Mouse (Mus musculus) embryonic facial prominence, embryonic 15.5 days (tissue): ENCODE results near the gene Ugt1a9. TPM values are rescaled to one million over a fixed set of nuclear protein-coding genes. Genes with fewer than 3 reads are reported as not detected.
"Not testable (repeated sequence)": the region's sequence is repeated elsewhere in the genome, so short reads cannot be mapped to it uniquely, and the experiment has no call there.

Experiments used
- ATAC-seq: fragments of 200-750 bp; cut with Nextera tagmentation; 2 replicates; pipeline ENCODE4 v1.8.0; 2017; ENCODE audit warnings: low read depth, moderate TSS enrichment; ENCODE audit not compliant: insufficient number of reproducible peaks, low FRiP score, low TSS enrichment
- H3K27ac ChIP-seq: fragments of 300-500 bp; sonication (generic); replicated peaks from 2 replicates; pipeline ENCODE4 v1.5.1; 2015; ENCODE audit warnings: mild to moderate bottlenecking, inconsistent platforms
- H3K27me3 ChIP-seq: fragments of 300-500 bp; sonication (generic); 2 replicates; pipeline ENCODE4 v1.6.1; 2015; ENCODE audit warnings: inconsistent platforms
- H3K36me3 ChIP-seq: fragments of 300-500 bp; sonication (generic); 2 replicates; pipeline ENCODE4 v1.6.1; 2015; ENCODE audit warnings: mild to moderate bottlenecking, inconsistent platforms
- H3K4me1 ChIP-seq: fragments of 300-500 bp; sonication (generic); 2 replicates; pipeline ENCODE4 v1.6.1; 2015; ENCODE audit warnings: inconsistent platforms
- H3K4me2 ChIP-seq: fragments of 300-500 bp; sonication (generic); replicated peaks from 2 replicates; pipeline ENCODE4 v1.6.1; 2015; ENCODE audit warnings: mild to moderate bottlenecking, inconsistent platforms
- H3K4me3 ChIP-seq: fragments of 300-500 bp; sonication (generic); replicated peaks from 2 replicates; pipeline ENCODE4 v1.5.1; 2015; ENCODE audit warnings: mild to moderate bottlenecking, inconsistent platforms
- H3K9ac ChIP-seq: fragments of 300-500 bp; sonication (generic); 2 replicates; pipeline ENCODE4 v1.6.1; 2015; ENCODE audit warnings: inconsistent platforms
- H3K9me3 ChIP-seq: fragments of 300-500 bp; sonication (generic); replicated peaks from 2 replicates; pipeline ENCODE4 v1.6.1; 2016; ENCODE audit warnings: inconsistent platforms
- WGBS: fragments of 180-500 bp; shearing (Covaris S2); methylation state at CpG from one replicate; pipeline ENCODE4 v1.1.7; 2015; 5-methylcytosine and 5-hydroxymethylcytosine counted together
- polyA plus RNA-seq: library from polyadenylated mRNA; unstranded; fragments of >200 nt; fragmentation: Nextera tagmentation; extraction: Ambion mirVana; gene quantifications from 2 replicates; pipeline ENCODE4 v1.2.1, GENCODE M21; 2015

Ugt1a9 gene
- polyA plus RNA-seq, 1 experiment from 2014 or later = not detected

DNA sequence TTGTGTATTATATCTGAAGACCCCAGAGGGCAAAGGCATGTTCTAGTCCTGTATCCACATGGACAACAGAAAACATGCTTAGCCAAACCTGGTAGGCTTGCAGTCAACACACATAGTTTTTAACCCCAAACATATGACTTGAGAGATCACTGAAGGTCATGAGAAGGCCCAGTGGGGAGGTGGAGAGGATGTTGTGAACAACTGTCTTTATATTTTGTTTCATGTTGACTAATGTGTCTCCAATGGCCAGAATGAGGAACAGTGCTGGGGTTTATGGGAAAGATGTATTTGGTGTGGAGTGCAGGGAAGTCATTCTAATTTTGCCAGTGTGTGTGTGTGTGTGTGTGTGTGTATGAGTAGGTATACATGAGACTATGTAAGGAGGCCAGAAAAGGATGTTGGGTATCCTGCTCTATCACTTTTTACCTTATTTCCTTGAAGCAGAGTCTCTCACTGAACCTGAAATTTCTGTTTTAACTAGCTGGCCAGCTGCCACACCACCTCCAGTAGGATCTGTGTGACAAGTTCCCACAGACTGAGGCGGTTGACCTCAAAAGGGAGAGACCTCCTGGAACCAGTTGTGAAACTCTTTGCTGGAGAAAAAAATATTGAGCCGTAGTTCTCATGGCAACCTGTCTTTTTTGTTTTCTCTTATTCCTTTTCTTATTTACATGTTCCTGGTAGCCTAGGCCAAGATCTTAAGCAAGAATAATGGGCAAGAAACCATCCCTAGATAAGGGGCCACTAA is 153.6 kb downstream of the Ugt1a9 start:
- ATAC-seq = no peak
- no peak overlapping the region for H3K4me2 ChIP-seq
- no peak overlapping the region for H3K4me3 ChIP-seq
- no peak overlapping the region for H3K9ac ChIP-seq
- peaks cover 34% of the 10 kb centered on the region for H3K9me3 ChIP-seq
- no peak overlapping the region for H3K27ac ChIP-seq
- no peaks in the 10 kb centered on the region for H3K36me3 ChIP-seq
- H3K4me1 ChIP-seq = no peaks in the 10 kb centered on the region
- no peaks in the 10 kb centered on the region for H3K27me3 ChIP-seq
- WGBS = 66% methylated on average over 2 of the region's 2 CpGs

DNA sequence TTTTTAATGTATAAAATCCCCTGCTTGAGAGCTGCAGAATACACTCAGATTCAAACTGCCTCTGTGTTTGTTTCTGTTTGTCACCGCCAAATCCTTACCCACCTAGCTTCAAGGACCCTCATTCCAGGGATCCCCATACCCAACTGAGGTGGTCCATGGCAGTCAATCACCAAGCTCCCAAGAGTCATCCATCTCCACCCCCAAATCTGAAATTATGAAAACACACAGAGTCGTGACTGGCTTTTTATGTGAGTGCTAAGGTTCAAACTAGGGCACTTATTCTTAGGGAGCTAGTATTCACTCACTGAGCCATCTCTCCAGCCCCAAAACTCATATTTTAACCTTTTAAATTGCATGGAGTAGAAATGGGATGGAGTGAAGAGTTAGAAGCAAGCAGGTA is 154.7 kb downstream of the Ugt1a9 start:
- 31% methylated on average over 2 of the region's 2 CpGs for WGBS
- H3K36me3 ChIP-seq, H3K9ac ChIP-seq, H3K4me3 ChIP-seq, H3K4me2 ChIP-seq, H3K27ac ChIP-seq, H3K4me1 ChIP-seq, H3K27me3 ChIP-seq, ATAC-seq: not testable (repeated sequence)
- peaks cover 44% of the 10 kb centered on the region for H3K9me3 ChIP-seq

DNA sequence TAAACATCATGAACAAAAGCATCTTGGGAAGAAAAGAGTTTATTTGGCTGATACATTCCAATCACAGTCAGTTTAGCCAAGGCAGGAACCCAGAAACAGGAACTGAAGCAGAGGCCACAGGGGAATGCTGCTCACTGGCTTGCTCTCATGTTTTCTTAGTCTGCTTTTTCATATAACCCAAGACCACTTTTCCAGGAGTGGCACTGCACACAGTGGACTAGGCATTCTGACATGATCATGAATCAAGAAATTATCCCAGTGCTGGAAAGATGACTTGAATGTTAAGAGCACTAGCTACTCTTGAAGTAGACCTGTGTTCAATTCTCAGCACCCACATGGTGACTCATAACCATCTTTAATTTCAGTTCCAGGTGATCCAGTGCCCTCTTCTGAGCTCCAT is 155.1 kb downstream of the Ugt1a9 start:
- H3K27ac ChIP-seq = no peak overlapping the region
- no peak overlapping the region for H3K4me3 ChIP-seq
- no peak overlapping the region for H3K9ac ChIP-seq
- H3K36me3 ChIP-seq = no peaks in the 10 kb centered on the region
- H3K9me3 ChIP-seq = peaks cover 48% of the 10 kb centered on the region
- no peak overlapping the region for H3K4me2 ChIP-seq
- no peaks in the 10 kb centered on the region for H3K27me3 ChIP-seq
- H3K4me1 ChIP-seq = no peaks in the 10 kb centered on the region
- ATAC-seq = no peak

DNA sequence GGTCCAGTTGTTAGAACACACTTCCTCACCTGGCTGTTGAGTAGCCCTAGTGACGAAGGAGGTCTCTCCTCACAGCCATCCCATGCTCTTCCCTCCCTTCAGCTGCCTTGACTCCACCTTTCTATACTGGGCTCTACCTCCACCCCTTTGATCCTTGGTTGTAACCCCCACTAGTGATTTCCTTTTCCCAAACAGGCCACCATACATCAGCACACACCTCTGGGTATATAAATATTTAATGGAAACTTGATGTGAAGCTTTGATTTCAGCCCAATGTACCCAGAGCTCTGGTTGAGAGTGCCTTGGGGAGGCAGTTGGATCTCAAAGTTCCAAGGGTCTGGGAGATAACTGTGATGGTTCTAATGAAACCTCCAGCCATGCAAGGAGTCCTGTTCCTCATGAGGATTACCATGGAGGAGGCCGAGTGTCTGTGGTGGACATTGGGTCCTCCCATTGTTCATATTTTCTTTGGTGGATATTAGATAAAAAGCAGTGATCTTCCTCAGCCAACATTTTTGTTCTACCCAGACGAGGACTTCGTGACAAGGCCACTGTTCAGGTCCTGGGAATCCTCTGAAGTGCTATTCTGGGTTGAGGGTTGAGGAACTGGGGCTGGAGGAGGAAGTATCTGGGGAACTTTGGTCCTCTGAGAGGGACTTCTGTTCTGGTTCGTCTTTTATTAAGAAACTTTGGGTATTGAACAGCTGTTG is 156.2 kb downstream of the Ugt1a9 start, which contains the start of gene Mroh2a:
Gene Mroh2a, plus strand, starts transcription at position 317 of the 710 bp plus-strand sequence.
- no peak within 1 kb of the TSS for H3K4me3 ChIP-seq
- WGBS = 53% methylated on average over 5 of the region's 5 CpGs
- no peak within 1 kb of the TSS for H3K27ac ChIP-seq
- no peak within 1 kb of the TSS for H3K4me2 ChIP-seq
- ATAC-seq = no peak
- no peaks in the 10 kb centered on the region for H3K27me3 ChIP-seq
- peaks cover 58% of the 10 kb centered on the region for H3K9me3 ChIP-seq
- H3K4me1 ChIP-seq = no peaks in the 10 kb centered on the region
- H3K36me3 ChIP-seq = no peaks in the 10 kb centered on the region
- no peak within 1 kb of the TSS for H3K9ac ChIP-seq

DNA sequence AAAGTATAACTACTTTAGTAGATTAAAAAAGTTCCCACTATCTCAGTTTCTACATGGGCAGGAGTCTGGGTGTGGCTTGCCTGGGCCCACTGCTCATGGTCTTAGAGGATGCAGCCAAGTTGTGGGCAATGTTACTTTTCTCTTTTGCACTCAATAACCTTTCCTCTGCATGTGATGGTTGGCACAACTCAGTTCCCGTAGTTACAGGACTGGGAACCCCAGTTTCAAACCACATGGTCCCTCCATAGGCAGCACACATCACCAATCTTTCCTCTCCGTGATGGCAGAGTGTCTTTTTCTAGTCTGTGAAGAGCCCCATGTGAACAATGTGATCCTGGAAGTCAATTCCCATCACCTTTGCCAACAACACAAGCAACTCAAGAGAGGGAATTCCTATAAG is 156.9 kb downstream of the Ugt1a9 start:
- peaks cover 65% of the 10 kb centered on the region for H3K9me3 ChIP-seq
- no peak overlapping the region for H3K27ac ChIP-seq
- no peak for ATAC-seq
- no peak overlapping the region for H3K4me3 ChIP-seq
- H3K27me3 ChIP-seq = no peaks in the 10 kb centered on the region
- no peaks in the 10 kb centered on the region for H3K36me3 ChIP-seq
- H3K4me1 ChIP-seq = no peaks in the 10 kb centered on the region
- WGBS = 58% methylated on average over 2 of the region's 2 CpGs
- no peak overlapping the region for H3K4me2 ChIP-seq
- no peak overlapping the region for H3K9ac ChIP-seq

DNA sequence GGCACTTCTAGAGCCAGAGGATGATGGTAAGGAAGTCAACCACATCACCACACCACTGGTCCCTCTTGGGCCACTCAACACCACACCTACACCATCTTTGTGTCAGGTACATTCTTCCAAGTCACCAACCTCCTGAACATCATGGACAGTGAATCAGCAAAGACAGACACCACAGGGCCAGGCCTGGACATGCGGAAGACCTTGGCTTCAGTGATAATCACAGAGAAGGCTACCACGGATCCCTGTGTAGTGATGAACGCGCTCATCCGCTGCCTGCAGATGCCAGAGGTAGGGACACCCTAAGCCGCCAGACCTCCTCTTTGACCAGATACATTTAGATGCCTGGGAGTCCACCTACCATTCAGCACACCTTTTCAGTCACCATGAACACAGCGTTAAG is 157.5 kb downstream of the Ugt1a9 start:
- Histone ChIP-seq H3K4me2 (no peak overlapping the region), H3K27me3 (no peaks in the 10 kb centered on the region), H3K4me3 (no peak overlapping the region), H3K9me3 (peaks cover 71% of the 10 kb centered on the region), H3K27ac (no peak overlapping the region), H3K9ac (no peak overlapping the region), H3K4me1 (no peaks in the 10 kb centered on the region), H3K36me3 (no peaks in the 10 kb centered on the region)
- ATAC-seq = no peak
- 68% methylated on average over 7 of the region's 7 CpGs for WGBS

DNA sequence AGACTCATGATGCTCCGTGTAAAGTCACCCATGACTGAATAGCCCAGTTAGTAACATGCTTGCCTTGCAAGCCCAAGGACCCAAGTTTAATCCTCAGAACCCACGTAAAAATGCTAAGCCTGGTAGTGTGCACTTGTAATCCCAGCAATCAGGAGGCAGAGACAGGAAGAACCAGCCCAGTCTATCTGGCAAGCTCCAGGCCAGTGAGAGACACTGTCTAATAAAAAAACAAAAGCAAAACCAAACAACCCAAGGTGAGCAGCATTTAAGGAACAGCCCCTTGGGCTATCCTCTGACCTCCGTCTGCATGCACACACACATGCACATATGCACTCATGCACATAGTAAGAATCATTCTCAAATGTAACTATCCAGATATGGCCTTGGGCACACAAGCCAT is 159.0 kb downstream of the Ugt1a9 start:
- Histone ChIP-seq H3K4me2 (no peak overlapping the region), H3K9me3 (peaks cover 78% of the 10 kb centered on the region), H3K27me3 (no peaks in the 10 kb centered on the region), H3K27ac (no peak overlapping the region), H3K36me3 (no peaks in the 10 kb centered on the region), H3K4me1 (no peaks in the 10 kb centered on the region), H3K4me3 (no peak overlapping the region), H3K9ac (no peak overlapping the region)
- 79% methylated on average over 3 of the region's 3 CpGs for WGBS
- ATAC-seq = no peak

DNA sequence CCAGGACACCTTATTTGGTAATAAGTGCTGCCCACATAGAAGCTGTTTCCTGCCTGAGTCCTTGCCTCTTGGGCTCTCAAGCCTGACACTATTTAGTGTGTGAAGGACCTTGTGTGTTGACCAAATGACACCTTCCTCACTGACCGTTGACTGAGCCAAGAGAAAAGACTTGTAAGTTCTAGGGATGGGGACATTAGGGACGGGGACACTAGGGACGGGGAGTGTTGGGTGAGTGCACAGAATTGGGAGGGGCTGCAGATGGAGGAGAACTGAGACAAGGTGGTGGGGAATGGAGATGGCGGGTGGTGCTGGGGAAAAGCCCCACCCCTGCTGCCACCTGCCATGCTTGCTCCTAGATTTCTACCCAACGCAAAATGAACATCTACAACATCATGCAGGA is 159.4 kb downstream of the Ugt1a9 start:
- H3K4me1 ChIP-seq = no peaks in the 10 kb centered on the region
- ATAC-seq = no peak
- 84% methylated on average over 5 of the region's 5 CpGs for WGBS
- H3K36me3 ChIP-seq = no peaks in the 10 kb centered on the region
- H3K27me3 ChIP-seq = no peaks in the 10 kb centered on the region
- peaks cover 79% of the 10 kb centered on the region for H3K9me3 ChIP-seq
- H3K4me3 ChIP-seq = no peak overlapping the region
- H3K4me2 ChIP-seq = no peak overlapping the region
- H3K27ac ChIP-seq = no peak overlapping the region
- no peak overlapping the region for H3K9ac ChIP-seq

DNA sequence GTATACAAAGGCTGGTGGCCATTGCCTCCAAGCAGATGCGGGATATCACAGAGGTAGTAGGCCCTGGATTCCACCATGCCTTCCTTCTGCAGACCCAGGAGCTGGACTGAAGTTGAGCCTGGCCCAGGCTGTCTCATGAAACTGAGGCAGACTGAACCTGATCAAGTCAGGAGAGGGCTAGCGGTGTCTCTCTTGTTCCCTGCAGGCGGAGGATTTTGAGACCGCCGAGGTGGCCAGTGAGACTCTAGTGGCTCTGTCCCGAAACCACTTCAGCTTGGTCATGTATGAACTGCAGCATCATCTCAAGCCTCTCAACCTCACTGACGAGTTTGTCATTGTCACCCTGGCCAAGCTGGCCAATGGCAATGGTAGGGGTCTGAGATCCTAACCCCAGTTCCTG is 159.8 kb downstream of the Ugt1a9 start:
- no peaks in the 10 kb centered on the region for H3K27me3 ChIP-seq
- H3K27ac ChIP-seq = no peak overlapping the region
- H3K4me2 ChIP-seq = no peak overlapping the region
- no peak overlapping the region for H3K9ac ChIP-seq
- no peak for ATAC-seq
- peaks cover 82% of the 10 kb centered on the region for H3K9me3 ChIP-seq
- H3K4me1 ChIP-seq = no peaks in the 10 kb centered on the region
- H3K4me3 ChIP-seq = no peak overlapping the region
- WGBS = 69% methylated on average over 7 of the region's 7 CpGs
- H3K36me3 ChIP-seq = no peaks in the 10 kb centered on the region

DNA sequence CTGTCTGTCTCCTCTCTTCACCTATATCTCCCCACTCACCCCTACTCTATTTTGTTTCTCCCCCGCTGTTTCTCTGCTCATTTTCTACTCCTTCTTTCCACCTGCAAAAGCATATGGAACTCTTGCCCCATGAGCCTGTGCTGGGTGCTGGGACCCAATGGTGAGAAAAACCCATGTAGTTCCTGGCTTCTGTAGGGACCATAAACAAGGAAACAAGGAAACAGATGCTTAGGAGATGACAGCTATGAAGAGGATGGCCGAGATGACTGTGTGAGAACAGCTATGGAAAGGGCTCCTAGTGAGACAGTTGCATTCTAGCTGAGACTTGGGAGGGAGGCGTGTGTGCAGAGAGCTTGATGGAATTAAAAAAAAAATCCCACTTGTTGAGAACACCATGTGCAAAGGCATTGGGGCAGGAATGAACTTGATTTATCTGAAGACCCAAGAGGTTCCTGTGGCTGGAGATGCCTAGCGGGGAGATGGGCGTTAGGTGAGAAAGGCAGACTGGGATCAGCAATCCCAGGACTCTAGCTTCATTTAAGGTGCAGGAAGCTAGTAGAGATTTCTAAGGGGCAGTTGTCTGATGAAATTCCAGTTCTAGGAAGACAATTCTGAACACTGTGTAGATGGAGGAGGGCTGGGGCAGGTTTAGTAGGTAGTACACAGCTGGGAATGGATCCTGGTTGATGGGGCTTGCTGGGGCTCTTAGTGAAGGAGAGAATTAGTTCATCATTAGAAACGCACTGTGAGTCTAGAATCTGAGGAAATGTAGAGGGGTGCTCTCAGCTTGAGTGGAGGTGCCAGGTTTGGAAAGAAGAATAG is 160.6 kb downstream of the Ugt1a9 start:
- Histone ChIP-seq H3K36me3 (no peaks in the 10 kb centered on the region), H3K27ac (no peak overlapping the region), H3K4me3 (no peak overlapping the region), H3K9me3 (peaks cover 83% of the 10 kb centered on the region), H3K4me1 (no peaks in the 10 kb centered on the region), H3K9ac (no peak overlapping the region), H3K4me2 (no peak overlapping the region), H3K27me3 (no peaks in the 10 kb centered on the region)
- WGBS = 75% methylated on average over 6 of the region's 6 CpGs
- ATAC-seq = no peak

DNA sequence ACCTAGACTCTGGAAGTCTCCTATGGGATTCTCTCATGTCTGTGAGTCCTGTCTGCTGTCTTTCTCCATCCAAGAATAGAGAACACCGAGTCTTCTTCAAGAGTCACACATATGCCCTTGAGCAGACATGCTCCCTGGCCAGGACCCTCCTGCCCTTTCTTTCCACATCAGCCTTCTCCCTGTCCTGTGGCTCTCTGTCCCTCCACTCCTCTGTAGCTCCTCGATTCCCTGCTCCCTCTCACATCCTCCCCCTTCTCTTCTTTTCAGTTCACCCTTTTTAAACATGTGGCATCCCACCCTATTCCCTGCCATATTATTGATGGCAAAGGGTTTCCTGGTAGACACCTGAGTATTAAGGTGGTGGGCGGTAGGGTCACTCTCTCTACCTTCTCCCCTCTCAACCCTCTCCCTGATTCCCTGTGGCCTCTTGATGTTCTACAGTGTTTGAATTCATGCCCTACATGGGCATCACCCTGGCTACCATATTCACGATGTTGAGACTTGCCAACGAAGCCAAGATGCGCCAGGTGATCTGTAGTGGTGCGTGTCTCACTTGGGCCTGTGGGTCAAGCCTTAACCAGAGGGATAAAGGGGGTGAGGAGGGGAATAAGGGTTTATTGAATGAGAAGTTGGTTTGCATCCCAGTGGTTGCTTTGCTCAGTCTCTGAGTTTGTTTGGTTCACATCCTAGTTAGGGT is 161.4 kb downstream of the Ugt1a9 start:
- H3K9me3 ChIP-seq = peaks cover 76% of the 10 kb centered on the region
- no peak overlapping the region for H3K4me3 ChIP-seq
- WGBS = 63% methylated on average over 7 of the region's 7 CpGs

More for the DNA sequence above, 161.4 kb downstream of the Ugt1a9 start:
- Histone ChIP-seq H3K4me2 (no peak overlapping the region), H3K36me3 (no peaks in the 10 kb centered on the region), H3K27me3 (no peaks in the 10 kb centered on the region), H3K9ac (no peak overlapping the region), H3K4me1 (no peaks in the 10 kb centered on the region), H3K27ac (no peak overlapping the region)
- no peak for ATAC-seq
